Mouse (Mus musculus) G1E (cell line): ENCODE data around the gene Iqgap2. TPM values are rescaled to one million over a fixed set of nuclear protein-coding genes. Genes with fewer than 3 reads are reported as not detected.

Source experiments
- ATAC-seq: 2 replicates; pipeline ENCODE4 v1.8.0; 2016; ENCODE audit warnings: mild to moderate bottlenecking; ENCODE audit not compliant: insufficient number of reproducible peaks, poor library complexity, low FRiP score, severe bottlenecking; ENCODE audit errors: extremely low read depth
- DNase-seq: peaks from one replicate; pipeline ENCODE4 v3.0.0; 2012; ENCODE audit warnings: low spot score
- H3K27me3 ChIP-seq: 2 replicates; pipeline ENCODE4 v1.6.1; 2012; ENCODE audit warnings: mild to moderate bottlenecking, low read length, inconsistent platforms; ENCODE audit not compliant: insufficient read depth
- H3K36me3 ChIP-seq: replicated peaks from 2 replicates; pipeline ENCODE3; 2012; ENCODE audit warnings: mild to moderate bottlenecking, inconsistent platforms
- H3K4me1 ChIP-seq: 2 replicates; pipeline ENCODE4 v1.6.1; 2012; ENCODE audit warnings: low read depth, low read length, inconsistent platforms, mixed read lengths; ENCODE audit not compliant: insufficient read depth
- H3K4me3 ChIP-seq: 2 replicates; pipeline ENCODE4 v1.5.1; 2012; ENCODE audit warnings: low read depth, mild to moderate bottlenecking, inconsistent platforms, low read length, moderate library complexity, mixed read lengths
- H3K9me3 ChIP-seq: replicated peaks from 2 replicates; pipeline ENCODE4 v1.6.1; 2012; ENCODE audit warnings: inconsistent platforms
- CTCF ChIP-seq: IDR thresholded peaks from 2 replicates; pipeline ENCODE4 v1.5.1; 2012; ENCODE audit warnings: low read depth, low read length, inconsistent platforms, mixed read lengths
- GATA1 ChIP-seq: IDR thresholded peaks from 2 replicates; pipeline ENCODE4 v1.6.1; 2012; ENCODE audit warnings: borderline replicate concordance, low read length, inconsistent platforms, mixed read lengths
- GATA2 ChIP-seq: IDR thresholded peaks from 2 replicates; pipeline ENCODE4 v1.6.1; 2012; ENCODE audit warnings: low read depth, low read length, inconsistent platforms, borderline replicate concordance
- POLR2AphosphoS5 ChIP-seq: IDR thresholded peaks from 2 replicates; pipeline ENCODE4 v1.6.1; 2012; ENCODE audit warnings: low read depth, low read length, inconsistent platforms; ENCODE audit not compliant: insufficient replicate concordance
- TAL1 ChIP-seq: conservative IDR thresholded peaks from 2 replicates; pipeline ENCODE4 v1.6.1; 2012; ENCODE audit warnings: low read depth, low read length, inconsistent platforms, mixed read lengths
- polyA plus RNA-seq: library from polyadenylated mRNA; stranded (reverse); fragments of >175 nt; gene quantifications from 2 replicates; pipeline ENCODE4 v1.2.3, GENCODE M21; 2012
- total RNA-seq, 2 experiments: library from RNA; stranded (forward) in 1 of 2; stranded (reverse) in 1 of 2; fragments of 200-1000 nt in 1 of 2; fragments of >200 nt in 1 of 2; fragmentation: Nextera tagmentation in 1 of 2; gene quantifications; 2 replicates each; pipeline ENCODE4 v1.2.3; 2014 to 2017

The Iqgap2 gene
- total and polyA plus RNA-seq, 3 experiments = 3.0 to 14.3 (median 6.6) TPM

DNA sequence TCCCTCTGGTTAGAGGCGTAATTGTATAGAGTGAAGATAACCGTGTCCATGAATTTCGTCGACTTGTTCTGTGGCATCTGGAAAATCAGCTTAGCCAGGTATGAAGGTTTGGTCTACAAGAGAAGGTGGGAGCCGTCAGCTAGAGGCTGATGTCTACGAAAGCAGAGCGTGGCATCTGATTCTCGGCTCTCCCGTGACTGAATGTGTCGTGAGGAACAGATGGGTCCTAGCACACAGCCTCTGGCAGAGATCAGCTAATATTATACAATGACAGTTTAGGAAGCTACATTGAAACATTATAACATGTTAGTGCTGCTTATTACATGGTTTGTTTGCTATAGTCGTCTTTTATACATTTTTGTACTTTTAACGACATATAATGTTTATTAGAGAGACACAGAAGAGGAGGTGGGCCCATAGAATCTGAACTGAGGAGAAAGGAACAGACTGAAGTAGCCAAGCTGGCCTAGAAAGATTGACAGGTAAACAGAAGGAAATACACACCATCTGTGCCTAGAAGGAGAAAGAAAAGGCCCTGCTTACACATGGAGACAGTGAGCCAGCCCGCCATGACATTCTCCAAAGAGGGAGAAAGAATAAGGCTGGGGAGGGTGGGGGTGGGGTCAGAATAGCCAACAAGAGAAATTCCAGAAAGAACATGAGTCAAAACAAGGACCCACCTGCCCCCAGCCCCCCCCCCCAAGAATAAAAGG, 225.9 kb downstream of the Iqgap2 start:
- no peaks in the 10 kb centered on the region for H3K27me3 ChIP-seq
- no peak overlapping the region for H3K4me3 ChIP-seq
- TF ChIP-seq GATA2 (no peak), TAL1 (no peak), POLR2AphosphoS5 (no peak), GATA1 (no peak), CTCF (no peak)
- DNase-seq (no peak), ATAC-seq (no peak)
- H3K36me3 ChIP-seq = peaks cover 23% of the 10 kb centered on the region
- H3K4me1 ChIP-seq = peaks cover 6% of the 10 kb centered on the region
- peaks cover 6% of the 10 kb centered on the region for H3K9me3 ChIP-seq

DNA sequence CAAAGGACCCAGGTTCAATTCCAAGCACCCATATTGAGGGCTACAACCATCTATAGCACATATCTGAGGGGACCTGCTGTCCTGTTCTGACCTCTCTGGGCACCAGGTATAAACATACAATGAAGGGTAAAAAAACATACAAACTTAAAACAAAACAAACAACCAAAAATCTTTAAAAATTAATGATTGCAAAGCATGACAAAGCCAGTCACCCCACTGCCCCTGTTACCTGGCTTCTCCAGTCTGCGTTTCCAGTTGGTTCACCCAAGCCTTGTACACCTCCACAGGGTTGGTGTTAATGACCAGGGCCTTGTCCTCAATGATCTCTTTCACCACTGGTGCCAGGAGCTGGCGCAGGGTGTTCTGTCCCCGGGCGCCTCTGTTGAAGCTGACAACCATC, 227.9 kb downstream of the Iqgap2 start:
- TF ChIP-seq POLR2AphosphoS5 (no peak), CTCF (no peak), GATA1 (no peak), TAL1 (no peak), GATA2 (no peak)
- ATAC-seq = no peak
- Histone ChIP-seq H3K36me3 (peaks cover 27% of the 10 kb centered on the region), H3K9me3 (no peaks in the 10 kb centered on the region), H3K4me1 (peaks cover 3% of the 10 kb centered on the region; the same call in 1 of the 2 replicates), H3K27me3 (no peaks in the 10 kb centered on the region; the same call in 1 of the 2 replicates), H3K4me3 (no peak overlapping the region)
- DNase-seq = no peak

DNA sequence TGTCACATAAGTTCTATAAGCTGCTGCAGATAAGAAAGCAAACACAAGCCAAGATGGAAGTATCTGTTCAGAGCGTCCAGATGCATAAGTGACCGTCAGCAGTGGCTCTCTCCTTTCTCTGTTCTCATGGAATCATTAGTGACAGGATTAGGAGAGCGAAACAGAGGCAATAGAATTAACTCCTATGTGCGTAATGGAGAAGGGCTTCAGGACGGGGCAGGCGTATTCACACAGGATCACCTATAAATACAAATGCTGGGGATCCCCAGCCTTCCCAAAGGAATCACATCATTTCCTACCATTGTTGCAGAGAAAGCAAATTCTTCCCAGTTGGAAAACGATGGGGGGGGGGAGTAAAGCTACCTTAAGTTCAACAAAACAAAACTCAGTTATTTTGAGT, 232.3 kb downstream of the Iqgap2 start:
- TF ChIP-seq CTCF (no peak), GATA1 (no peak), GATA2 (no peak), POLR2AphosphoS5 (no peak), TAL1 (no peak)
- H3K4me1 ChIP-seq = peaks cover 23% of the 10 kb centered on the region
- H3K36me3 ChIP-seq = peaks cover 19% of the 10 kb centered on the region
- no peaks in the 10 kb centered on the region for H3K9me3 ChIP-seq
- DNase-seq (no peak), ATAC-seq (no peak)
- H3K4me3 ChIP-seq = no peak overlapping the region
- H3K27me3 ChIP-seq = peaks cover 11% of the 10 kb centered on the region

DNA sequence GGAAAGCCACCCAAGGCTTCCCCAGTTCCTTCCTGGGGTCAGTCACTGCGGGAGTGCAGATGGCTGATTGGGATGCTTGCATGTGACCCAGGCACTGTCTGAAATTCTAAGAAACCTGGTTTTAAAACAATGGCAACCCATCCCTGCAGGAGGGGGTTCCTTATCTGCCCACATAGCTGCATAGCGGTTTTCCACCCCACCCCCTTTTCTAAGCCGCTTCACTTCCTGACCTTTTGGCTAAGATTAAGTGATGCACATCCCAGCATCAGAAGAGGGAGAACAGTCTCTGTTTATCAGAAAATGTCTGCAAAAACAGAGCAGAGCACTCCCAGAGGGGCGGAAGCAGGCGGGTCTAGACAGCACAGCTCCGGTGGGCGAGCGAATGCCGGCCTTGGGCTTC, 234.6 kb downstream of the Iqgap2 start:
- TF ChIP-seq TAL1 = peak; percentile 28; the same call in 1 of the 2 replicates
- no peak for TF ChIP-seq GATA1
- Histone ChIP-seq H3K36me3 (peaks cover 15% of the 10 kb centered on the region), H3K27me3 (peaks cover 11% of the 10 kb centered on the region), H3K9me3 (no peaks in the 10 kb centered on the region), H3K4me3 (no peak overlapping the region; the same call in 1 of the 2 replicates), H3K4me1 (peaks cover 35% of the 10 kb centered on the region)
- DNase-seq = peak; percentile 19
- ATAC-seq = peak; percentile 79

DNA sequence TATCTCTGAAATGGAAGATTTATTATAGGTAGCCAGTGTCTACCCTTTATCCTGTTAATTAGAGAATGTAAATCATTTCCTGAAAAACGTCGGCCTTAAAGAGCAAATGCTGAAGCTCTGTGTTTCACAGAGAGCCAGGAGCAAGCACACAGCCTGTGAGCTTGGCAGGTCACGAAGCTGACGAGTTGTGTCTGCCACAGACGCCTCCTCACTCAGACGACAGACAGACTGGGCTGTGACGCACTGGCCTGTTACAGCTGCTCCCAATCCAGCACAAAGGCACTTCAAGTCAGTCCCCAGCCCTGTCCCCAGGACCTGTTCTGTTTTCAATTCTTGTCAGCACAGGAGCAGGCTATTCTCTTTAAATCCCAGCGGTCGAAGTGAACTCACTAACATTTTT, 236.4 kb downstream of the Iqgap2 start:
- Histone ChIP-seq H3K4me3 (no peak overlapping the region), H3K9me3 (no peaks in the 10 kb centered on the region), H3K36me3 (peaks cover 13% of the 10 kb centered on the region), H3K4me1 (peaks cover 35% of the 10 kb centered on the region), H3K27me3 (peaks cover 14% of the 10 kb centered on the region)
- no peak for DNase-seq
- TF ChIP-seq GATA2 (no peak), TAL1 (no peak), GATA1 (no peak), POLR2AphosphoS5 (no peak), CTCF (no peak)
- ATAC-seq = no peak

DNA sequence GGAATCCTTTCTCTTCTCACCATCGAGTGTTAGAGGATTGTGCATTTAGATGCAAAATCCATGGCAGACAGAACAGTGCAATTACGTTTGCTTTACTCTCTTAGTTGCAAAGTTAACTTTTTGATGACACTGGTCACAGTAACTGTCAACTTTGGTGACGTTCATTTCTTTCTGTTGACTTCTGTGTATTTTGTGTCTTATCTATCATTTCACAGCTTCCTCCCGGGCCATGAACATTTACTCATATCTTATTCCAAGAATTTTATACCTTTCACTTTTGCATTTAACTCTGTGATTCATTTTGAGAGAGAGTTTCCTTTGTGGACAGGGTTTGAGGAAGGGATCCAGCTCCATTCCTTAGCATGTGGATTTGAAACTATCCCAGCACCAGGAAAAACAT, 238.0 kb downstream of the Iqgap2 start:
- no peak overlapping the region for H3K4me3 ChIP-seq
- H3K9me3 ChIP-seq = no peaks in the 10 kb centered on the region
- H3K27me3 ChIP-seq = peaks cover 17% of the 10 kb centered on the region
- TF ChIP-seq GATA2 (no peak), TAL1 (no peak), GATA1 (no peak), POLR2AphosphoS5 (no peak), CTCF (no peak)
- no peak for DNase-seq
- peaks cover 4% of the 10 kb centered on the region for H3K36me3 ChIP-seq
- H3K4me1 ChIP-seq = peaks cover 38% of the 10 kb centered on the region
- peak; percentile 17; the same call in 1 of the 2 replicates for ATAC-seq
